Mouse (Mus musculus) bone marrow, adult 2 months (tissue): ENCODE data around the gene Spata2.
A peak's percentile ranks its signal among the peaks of the same experiment; 100 is the strongest.

Experiments used
- CTCF ChIP-seq: fragments of 200-500 bp; IDR thresholded peaks from 2 replicates; pipeline ENCODE4 v1.5.1; 2011; ENCODE audit warnings: low read length, control low read depth; ENCODE audit not compliant: control insufficient read depth, insufficient read depth
- POLR2A ChIP-seq: fragments of 200-500 bp; IDR thresholded peaks from 2 replicates; pipeline ENCODE4 v1.6.1; 2011; ENCODE audit warnings: low read depth, mild to moderate bottlenecking, control low read depth, low read length, borderline replicate concordance; ENCODE audit not compliant: control insufficient read depth

- TF ChIP-seq CTCF: peak; percentile 68
- TF ChIP-seq POLR2A: no peak
Observed at GRCm38 (mm10) chr2:167497272-167497671, 4.6 kb upstream of the Spata2 start.
